Mouse (Mus musculus) heart, adult 11 months (tissue): ENCODE data around the gene Gm20441.
A peak's percentile ranks its signal among the peaks of the same experiment; 100 is the strongest.

Source experiments
- DNase-seq: peaks from one replicate; pipeline ENCODE4 v3.0.0; 2022

The Gm20441 gene

DNA sequence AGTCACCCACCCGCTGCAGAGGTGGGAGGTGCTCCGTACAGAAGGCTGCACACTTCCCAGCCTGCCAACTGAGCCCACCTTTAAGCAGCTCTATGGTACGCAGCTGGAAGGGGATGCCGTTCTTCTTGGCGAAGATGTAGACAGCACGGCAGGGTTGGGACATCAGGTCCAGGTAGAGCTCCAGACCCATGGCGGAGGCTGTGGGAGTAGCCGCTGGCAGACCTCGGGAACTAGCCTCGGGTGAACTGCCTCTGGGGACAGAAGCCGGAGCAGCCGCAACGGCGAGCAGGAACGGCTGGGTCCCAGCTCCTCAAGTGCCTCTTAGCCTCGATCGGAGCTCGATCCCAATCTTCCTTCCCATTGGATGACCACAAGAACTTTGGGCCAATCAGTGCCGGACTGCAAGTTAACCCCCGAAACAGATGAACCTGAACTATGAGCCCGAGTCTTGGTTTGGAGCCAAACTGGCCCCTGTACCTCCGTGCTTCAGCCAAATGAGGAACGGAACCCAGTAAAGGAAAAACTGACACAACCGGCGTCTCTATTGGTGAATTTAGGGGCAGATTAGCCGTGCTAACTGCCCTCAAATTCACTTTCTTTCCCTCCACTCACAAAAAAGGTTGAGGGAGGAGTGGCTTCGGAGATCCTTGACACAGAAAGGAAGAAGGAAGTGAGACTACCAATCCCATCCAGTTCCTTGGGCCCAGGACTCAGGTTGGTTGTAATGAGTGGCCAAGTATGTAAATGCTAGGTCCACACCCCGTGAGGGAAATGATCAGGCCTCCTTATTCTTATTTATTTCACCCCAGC lies at the start of gene Gm20441, which contains the start of gene Gstt3:
TSS of gene Gm20441 (minus strand) at position 186 of the 810 bp plus-strand sequence.
TSS of gene Gstt3 (minus strand) at position 646 of the 810 bp plus-strand sequence.
- DNase-seq: peak; percentile 99

GRCm38 (mm10) chr10:75830275-75830670 lies 49.5 kb upstream of the Gm20441 start:
- DNase-seq: no peak

DNA sequence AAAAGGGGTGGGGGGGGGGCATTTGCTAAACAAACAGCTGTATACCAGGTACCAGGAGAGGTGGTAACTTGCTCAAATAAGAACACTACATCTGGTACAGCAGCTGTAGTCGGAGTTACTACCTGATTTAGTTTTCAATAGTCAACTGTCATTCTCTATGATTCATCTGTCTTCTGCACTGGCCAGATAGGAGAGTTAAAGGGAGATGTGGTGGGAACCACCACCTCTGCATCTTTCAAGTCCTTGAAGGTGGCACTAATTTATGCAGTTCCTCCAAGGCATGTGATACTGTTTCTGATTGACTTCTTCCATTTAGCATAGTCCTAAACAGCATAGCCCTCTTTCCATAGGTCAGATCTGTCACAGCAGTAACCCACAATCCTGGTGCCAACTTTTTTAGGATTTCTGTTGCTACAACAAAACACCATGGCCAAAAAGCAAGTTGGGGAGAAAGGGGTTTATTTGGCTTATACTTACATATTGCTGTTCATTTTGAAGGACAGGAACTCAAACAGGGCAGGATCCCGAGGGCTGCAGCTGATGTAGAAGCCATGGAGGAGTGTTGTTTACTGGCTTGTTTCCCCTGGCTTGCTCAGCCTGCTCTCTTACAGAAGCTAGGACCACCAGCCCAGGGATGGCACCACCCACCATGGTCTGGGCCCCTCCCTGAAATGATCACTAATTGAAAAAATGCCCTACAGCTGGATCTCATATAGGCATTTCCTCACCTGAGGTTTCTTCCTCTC lies 48.9 kb upstream of the Gm20441 start:
- peak; percentile 84 for DNase-seq

DNA sequence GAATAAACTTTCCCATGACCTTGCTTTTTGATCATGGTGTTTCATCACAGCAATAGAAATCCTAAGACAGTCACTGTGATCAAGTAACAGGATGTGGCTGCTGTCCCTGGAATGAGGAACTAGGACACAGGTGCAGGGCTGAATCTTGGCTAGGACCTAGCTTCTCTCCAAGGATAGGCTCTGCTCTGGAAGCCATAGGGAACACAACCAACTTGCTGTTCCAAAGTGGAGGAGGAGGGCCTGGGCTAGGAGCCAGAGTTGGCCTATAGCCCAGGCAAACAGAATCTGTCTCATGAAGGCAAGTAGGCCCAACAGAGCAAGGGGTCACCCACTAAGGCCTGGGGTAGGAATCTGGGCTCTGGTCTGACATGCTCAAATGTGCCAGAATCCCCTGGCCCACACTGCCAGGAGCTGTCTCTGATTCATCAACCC lies 47.8 kb upstream of the Gm20441 start:
- peak; percentile 99 for DNase-seq

GRCm38 (mm10) chr10:75827668-75828360 lies 47.1 kb upstream of the Gm20441 start:
- peak; percentile 95 for DNase-seq

DNA sequence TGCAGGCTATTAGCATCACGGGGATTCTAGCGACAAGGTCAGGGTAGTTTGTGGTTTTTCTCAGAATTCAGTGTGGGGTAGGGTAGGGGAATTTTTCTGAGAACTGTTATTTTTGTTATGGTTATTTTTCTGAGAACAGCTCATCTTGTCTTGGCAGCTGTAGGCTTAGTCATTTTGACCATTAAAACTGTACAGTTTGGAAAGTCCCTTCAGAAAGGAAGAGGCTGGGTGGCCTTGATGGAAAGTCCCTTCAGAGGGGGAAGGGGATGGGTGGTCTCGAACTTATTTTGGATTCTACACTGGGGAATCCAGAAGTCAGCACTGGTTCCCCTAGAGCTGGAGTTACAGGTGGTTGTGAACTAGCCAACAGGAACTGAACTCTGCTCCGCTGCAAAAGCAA lies 43.8 kb upstream of the Gm20441 start:
- peak; percentile 71 for DNase-seq

DNA sequence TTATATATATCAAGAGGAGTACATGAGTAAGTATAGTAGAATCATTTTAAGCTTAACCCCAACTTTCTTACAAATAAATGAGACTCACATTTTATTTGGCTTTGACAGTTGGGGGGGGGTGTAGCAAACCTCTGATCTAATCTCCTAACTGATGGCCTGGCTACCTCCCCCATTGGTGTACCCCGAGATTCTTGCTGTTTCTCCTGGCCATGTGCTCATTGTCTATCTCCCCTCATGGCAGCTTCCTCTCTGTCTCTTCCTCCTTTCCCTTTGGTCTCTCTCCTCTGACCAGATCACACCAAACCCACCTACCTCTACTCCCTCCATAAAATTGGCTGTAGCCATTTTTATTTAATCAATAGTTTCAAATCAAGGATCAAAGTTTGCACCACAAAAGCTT lies 43.0 kb upstream of the Gm20441 start:
- no peak for DNase-seq

GRCm38 (mm10) chr10:75822443-75822842 lies 41.7 kb upstream of the Gm20441 start, which contains the start of gene Gstt4:
Gstt4 (minus strand) TSS chr10:75822543.
- DNase-seq: no peak

GRCm38 (mm10) chr10:75819882-75820281 lies 39.1 kb upstream of the Gm20441 start:
- peak; percentile 71 for DNase-seq

DNA sequence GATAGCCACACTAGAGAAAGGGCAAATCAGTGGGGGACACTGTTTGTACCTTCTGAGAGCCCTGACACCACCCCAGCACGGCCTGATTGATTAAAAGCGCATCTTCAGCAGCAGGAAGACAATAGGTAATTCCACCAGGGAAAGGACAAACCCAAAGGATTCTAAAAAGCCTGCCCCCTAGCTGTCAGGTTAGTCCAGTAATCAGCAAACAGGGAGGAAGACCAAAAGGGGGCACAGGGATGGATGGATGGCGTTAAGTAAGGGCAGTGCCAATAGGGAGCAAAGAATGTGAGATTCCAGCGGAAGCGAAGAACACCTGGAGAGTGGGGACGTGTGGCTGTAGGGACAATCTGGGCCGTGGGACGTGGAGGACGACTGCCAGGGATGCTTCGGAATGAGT lies 37.9 kb upstream of the Gm20441 start:
- peak; percentile 61 for DNase-seq

- no peak for DNase-seq
Observed at GRCm38 (mm10) chr10:75804217-75804616, 23.5 kb upstream of the Gm20441 start.

- peak; percentile 99 for DNase-seq
Observed at GRCm38 (mm10) chr10:75798176-75798696, 17.5 kb upstream of the Gm20441 start, which contains the start of gene Gstt1. Gstt1 (minus strand) TSS chr10:75798584.

DNA sequence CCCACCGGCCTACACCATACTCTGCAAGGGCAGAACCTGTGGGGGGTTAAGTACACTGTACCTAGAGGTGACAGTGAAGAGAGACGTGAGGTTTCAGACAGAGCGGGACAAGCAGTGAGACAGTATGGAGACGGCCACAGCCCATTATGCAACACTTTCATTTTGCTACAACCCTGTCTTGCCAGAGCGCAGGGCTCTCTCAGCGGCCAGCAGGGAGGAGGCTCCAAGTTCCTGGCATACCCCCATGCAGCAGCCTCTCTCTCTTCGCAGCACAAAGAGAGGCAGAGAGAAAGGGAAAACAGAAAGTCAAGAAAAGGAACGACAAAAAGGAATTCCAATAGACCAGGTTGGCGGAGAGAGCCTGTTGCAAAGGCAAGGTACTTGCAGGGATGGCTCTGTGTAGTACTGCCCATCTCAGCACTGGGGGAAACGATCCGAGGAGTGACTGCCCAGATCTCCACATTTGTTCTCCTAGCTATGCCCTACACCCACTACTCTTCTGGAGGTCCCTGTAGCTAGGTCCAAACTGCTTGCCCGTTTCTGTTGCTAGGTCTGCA lies 16.9 kb upstream of the Gm20441 start:
- peak; percentile 98 for DNase-seq

DNA sequence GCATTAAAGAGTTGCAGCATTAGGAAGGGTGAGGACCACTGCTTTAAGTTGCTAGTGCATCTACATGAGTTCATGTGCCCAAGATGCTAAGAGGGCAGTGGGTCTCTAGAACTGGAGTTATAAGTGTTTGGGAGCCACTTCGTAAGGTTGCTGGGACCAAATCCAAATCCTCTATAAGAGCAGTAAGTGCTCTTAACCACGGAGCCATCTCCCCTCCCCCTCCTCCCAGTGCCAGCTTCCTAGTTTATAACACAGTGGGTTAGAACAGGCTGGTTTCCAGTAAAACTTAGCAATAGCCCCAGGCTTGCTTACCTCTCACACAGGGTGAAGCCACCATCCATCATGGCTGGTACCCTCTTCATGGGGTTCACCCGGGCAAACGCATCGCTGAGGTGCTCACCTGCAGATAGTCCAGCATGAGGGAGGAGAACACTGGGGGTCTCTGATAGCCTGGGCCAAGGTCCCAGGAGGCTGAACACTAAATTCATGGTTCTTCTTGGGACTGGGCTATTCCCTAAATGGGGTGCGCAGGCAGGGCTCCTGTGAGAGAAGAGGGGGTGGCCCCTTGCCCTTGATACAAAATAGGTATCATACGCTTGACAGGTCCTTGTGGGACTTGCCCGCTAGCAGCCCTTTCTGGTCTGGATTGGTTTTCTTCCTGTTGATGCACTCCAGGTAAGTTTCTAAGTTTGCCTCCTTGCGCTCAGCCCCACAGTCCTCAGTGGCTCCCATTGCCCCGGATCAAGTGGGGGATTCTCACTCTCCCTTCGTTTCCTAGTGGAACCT lies 16.2 kb upstream of the Gm20441 start:
- DNase-seq: peak; percentile 93

DNA sequence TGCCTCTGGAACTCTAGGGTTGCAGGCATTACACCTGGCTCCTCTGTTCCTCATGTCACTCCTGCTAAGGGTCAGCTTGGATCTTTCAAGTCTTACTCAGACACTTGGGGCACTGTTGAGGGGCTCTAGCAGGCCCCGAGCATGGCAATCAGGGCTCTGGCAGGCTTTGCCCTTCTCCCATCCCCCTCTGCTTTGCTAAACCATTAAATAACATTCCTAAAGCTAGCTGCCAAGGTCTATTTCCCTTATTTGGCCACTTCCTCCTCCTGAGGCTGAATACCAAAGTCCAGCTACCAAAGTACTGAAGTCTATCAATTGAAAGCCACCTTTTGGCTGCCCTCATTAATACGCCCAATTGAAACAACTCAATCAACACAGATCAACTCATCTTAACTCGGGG lies 14.1 kb upstream of the Gm20441 start:
- peak; percentile 93 for DNase-seq

- no peak for DNase-seq
Observed at GRCm38 (mm10) chr10:75790773-75791172, 10.0 kb upstream of the Gm20441 start.

DNA sequence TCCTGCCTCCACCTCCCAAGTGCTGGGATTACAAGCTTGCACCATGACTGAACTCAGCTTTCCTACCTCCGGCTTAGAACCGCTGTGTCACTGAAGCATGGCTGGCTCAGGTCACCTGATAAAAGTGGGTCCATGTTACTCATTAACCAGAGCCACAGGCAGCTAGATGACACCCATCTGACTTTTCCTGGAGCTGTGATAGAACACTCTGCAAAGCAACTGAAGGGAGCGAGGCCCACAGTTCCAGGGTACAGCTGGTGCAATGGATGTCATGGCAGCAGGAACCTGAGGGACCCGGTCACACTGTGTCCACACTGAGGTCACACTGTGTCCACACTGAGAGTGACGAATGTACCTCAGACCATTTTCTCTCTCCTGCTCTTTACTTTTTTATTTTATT lies 9.1 kb upstream of the Gm20441 start:
- DNase-seq: no peak

- peak; percentile 84 for DNase-seq
Observed at GRCm38 (mm10) chr10:75789081-75789735, 8.5 kb upstream of the Gm20441 start.

- no peak for DNase-seq
Observed at GRCm38 (mm10) chr10:75788277-75788676, 7.5 kb upstream of the Gm20441 start.

GRCm38 (mm10) chr10:75785442-75785841 lies 4.7 kb upstream of the Gm20441 start:
- no peak for DNase-seq
